Mouse (Mus musculus) ovary, adult 18-20 months (tissue): Measurements from ENCODE around the gene Clcn3.

Experiments
- DNase-seq: peaks from one replicate; pipeline ENCODE4 v3.0.0; 2022; ENCODE audit warnings: low spot score, mixed read lengths

Gene Clcn3

GRCm38 (mm10) chr8:60869761-60870160, 113.3 kb downstream of the Clcn3 start:
- no peak for DNase-seq

- no peak for DNase-seq
These were observed 114.7 kb downstream of the Clcn3 start for GRCm38 (mm10) chr8:60868236-60868965.

- no peak for DNase-seq
These were observed 115.5 kb downstream of the Clcn3 start for GRCm38 (mm10) chr8:60867468-60868115.

GRCm38 (mm10) chr8:60865504-60866114, 117.5 kb downstream of the Clcn3 start:
- DNase-seq: peak; percentile 13

GRCm38 (mm10) chr8:60864875-60865274, 118.2 kb downstream of the Clcn3 start:
- DNase-seq: no peak

- no peak for DNase-seq
These were observed 121.3 kb downstream of the Clcn3 start for GRCm38 (mm10) chr8:60861783-60862182.

GRCm38 (mm10) chr8:60860749-60861148, 122.4 kb downstream of the Clcn3 start:
- DNase-seq: no peak
